Mouse (Mus musculus) kidney, embryonic 15.5 days (tissue): ENCODE measurements around the gene Bpifc. TPM values are rescaled to one million over a fixed set of nuclear protein-coding genes. Genes with fewer than 3 reads are reported as not detected.

ENCODE experiments used
- ATAC-seq: fragments of 200-750 bp; cut with Nextera tagmentation; replicated peaks from 2 replicates; pipeline ENCODE4 v1.8.0; 2017; ENCODE audit warnings: moderate TSS enrichment; ENCODE audit not compliant: low FRiP score
- H3K27ac ChIP-seq: fragments of 300-500 bp; sonication (generic); 2 replicates; pipeline ENCODE4 v1.5.1; 2015; ENCODE audit warnings: mild to moderate bottlenecking, inconsistent platforms
- H3K27me3 ChIP-seq: fragments of 300-500 bp; sonication (generic); 2 replicates; pipeline ENCODE4 v1.6.1; 2015; ENCODE audit warnings: inconsistent platforms
- H3K36me3 ChIP-seq: fragments of 300-500 bp; sonication (generic); 2 replicates; pipeline ENCODE4 v1.6.1; 2015; ENCODE audit warnings: inconsistent platforms
- H3K4me1 ChIP-seq: fragments of 300-500 bp; sonication (generic); 2 replicates; pipeline ENCODE4 v1.6.1; 2015; ENCODE audit warnings: inconsistent platforms
- H3K4me2 ChIP-seq: fragments of 300-500 bp; sonication (generic); 2 replicates; pipeline ENCODE4 v1.6.1; 2015; ENCODE audit warnings: moderate library complexity, mild to moderate bottlenecking, inconsistent platforms
- H3K4me3 ChIP-seq: fragments of 300-500 bp; sonication (generic); replicated peaks from 2 replicates; pipeline ENCODE4 v1.5.1; 2015; ENCODE audit warnings: mild to moderate bottlenecking, inconsistent platforms
- H3K9ac ChIP-seq: fragments of 300-500 bp; sonication (generic); 2 replicates; pipeline ENCODE4 v1.6.1; 2015; ENCODE audit warnings: mild to moderate bottlenecking, inconsistent platforms
- H3K9me3 ChIP-seq: fragments of 300-500 bp; sonication (generic); replicated peaks from 2 replicates; pipeline ENCODE4 v1.6.1; 2016; ENCODE audit warnings: inconsistent platforms
- WGBS: fragments of 180-500 bp; shearing (Covaris S2); methylation state at CpG from one replicate; pipeline ENCODE4 v1.1.7; 2015; ENCODE audit warnings: mixed read lengths; 5-methylcytosine and 5-hydroxymethylcytosine counted together
- polyA plus RNA-seq: library from polyadenylated mRNA; unstranded; fragments of >200 nt; fragmentation: Nextera tagmentation; extraction: Ambion mirVana; gene quantifications from 2 replicates; pipeline ENCODE4 v1.2.1, GENCODE M21; 2015

Bpifc gene
- polyA plus RNA-seq, 1 experiment from 2014 or later: 0.38 TPM

DNA sequence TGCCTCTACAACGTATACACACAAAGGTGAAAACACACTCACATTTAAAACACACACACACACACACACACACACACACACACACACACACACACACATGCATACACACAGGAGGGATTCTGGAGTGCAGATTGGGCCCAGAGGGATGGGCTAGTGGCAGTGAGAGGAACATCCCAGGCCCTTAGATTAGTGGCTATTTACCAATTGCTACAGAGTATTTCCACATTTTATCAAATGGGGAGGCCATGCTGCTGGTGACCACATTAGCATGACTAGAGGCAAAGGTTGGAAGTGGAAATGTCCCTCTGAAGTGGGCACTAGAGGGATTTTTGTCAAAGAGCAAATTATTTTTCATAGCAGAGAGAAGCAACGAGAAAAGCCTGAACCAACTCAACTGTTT, 2.0 kb downstream of the Bpifc start:
- 84% methylated on average over 2 of the region's 2 CpGs for WGBS

GRCm38 (mm10) chr10:86006455-86006854, 5.2 kb downstream of the Bpifc start:
- Histone ChIP-seq H3K27me3 (peaks cover 5% of the 10 kb centered on the region; the same call in 1 of the 2 replicates), H3K9ac (no peak overlapping the region), H3K9me3 (no peaks in the 10 kb centered on the region), H3K4me3 (no peak overlapping the region), H3K36me3 (no peaks in the 10 kb centered on the region), H3K27ac (no peak overlapping the region), H3K4me2 (no peak overlapping the region), H3K4me1 (0 out of 2 replicates have a peak, but pooled peaks cover 6% of the 10 kb centered on the region)
- ATAC-seq: no peak
- 83% methylated on average over 5 of the region's 5 CpGs for WGBS

More for the DNA sequence above, 2.0 kb downstream of the Bpifc start:
- Histone ChIP-seq H3K4me2 (no peak overlapping the region), H3K27ac (no peak overlapping the region), H3K36me3 (no peaks in the 10 kb centered on the region), H3K4me1 (0 out of 2 replicates have a peak, but pooled peaks cover 6% of the 10 kb centered on the region), H3K9ac (no peak overlapping the region), H3K27me3 (peaks cover 7% of the 10 kb centered on the region; the same call in 1 of the 2 replicates), H3K4me3 (no peak overlapping the region), H3K9me3 (no peaks in the 10 kb centered on the region)
- no peak for ATAC-seq

GRCm38 (mm10) chr10:86000447-86000846, 11.2 kb downstream of the Bpifc start:
- Histone ChIP-seq H3K9me3 (no peaks in the 10 kb centered on the region), H3K9ac (no peak overlapping the region), H3K36me3 (no peaks in the 10 kb centered on the region), H3K27ac (no peak overlapping the region), H3K4me1 (no peaks in the 10 kb centered on the region), H3K27me3 (no peaks in the 10 kb centered on the region), H3K4me2 (no peak overlapping the region), H3K4me3 (no peak overlapping the region)
- ATAC-seq: no peak
- WGBS: 91% methylated on average over 4 of the region's 4 CpGs

DNA sequence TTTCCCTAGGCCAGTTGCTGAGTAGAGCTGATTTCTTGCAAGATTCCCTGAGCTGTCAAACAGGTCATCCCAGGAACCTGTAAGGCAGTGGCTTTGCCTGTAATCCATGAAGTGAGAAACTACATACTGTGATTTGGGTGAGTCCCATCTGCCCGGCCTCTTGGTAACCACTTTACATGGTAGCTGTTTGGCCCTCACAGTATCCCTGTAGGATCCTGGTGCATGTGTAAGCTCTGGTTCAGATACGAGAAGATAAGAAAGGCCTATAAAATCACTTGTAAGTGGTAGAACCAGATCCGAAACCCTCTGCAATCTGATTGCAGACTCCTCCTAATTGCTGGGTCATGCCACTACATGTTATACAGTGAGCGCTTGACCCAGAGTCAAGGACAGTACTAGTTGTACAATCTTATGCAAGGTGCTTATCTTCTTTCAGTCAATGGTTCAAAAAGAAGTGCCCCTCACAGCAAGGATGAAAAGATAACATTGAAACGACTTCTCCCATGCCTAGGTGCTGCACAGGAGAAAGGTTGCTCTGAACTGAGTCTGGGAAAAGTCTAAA, 17.1 kb downstream of the Bpifc start:
- Histone ChIP-seq H3K36me3 (no peaks in the 10 kb centered on the region), H3K9ac (no peak overlapping the region), H3K9me3 (no peaks in the 10 kb centered on the region), H3K27ac (no peak overlapping the region), H3K4me2 (no peak overlapping the region), H3K27me3 (no peaks in the 10 kb centered on the region), H3K4me3 (no peak overlapping the region), H3K4me1 (no peaks in the 10 kb centered on the region)
- no peak for ATAC-seq
- whole genome bisulfite sequencing: 73% methylated on average over 5 of the region's 5 CpGs

- Histone ChIP-seq H3K4me1 (no peaks in the 10 kb centered on the region), H3K36me3 (no peaks in the 10 kb centered on the region), H3K27me3 (no peaks in the 10 kb centered on the region), H3K4me2 (no peak overlapping the region), H3K9me3 (no peaks in the 10 kb centered on the region), H3K9ac (no peak overlapping the region), H3K27ac (no peak overlapping the region), H3K4me3 (no peak overlapping the region)
- 88% methylated on average over 9 of the region's 9 CpGs for WGBS
- no peak for ATAC-seq
Measured at GRCm38 (mm10) chr10:85993836-85994235, 17.9 kb downstream of the Bpifc start.

DNA sequence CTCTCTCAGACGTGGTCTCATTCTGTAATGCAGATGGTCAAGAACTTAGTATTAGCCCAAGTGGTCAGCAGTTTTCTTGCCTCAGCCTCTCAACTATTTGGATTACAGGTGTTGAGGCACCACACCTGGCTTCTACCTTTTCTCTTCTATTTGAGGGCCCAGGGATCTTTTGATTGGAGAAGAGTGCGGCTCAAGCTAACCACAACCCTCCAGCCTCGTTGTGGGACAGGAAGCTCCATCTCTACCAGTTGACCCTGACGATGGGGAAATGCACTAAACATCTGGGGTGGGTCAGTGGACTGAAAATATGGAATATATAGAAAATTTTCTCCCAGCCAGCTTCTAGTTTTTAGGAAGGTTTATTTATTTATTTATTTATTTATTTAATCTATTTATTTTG, 19.3 kb downstream of the Bpifc start:
- H3K36me3 ChIP-seq: no peaks in the 10 kb centered on the region
- no peak overlapping the region for H3K4me3 ChIP-seq
- no peaks in the 10 kb centered on the region for H3K27me3 ChIP-seq
- no peak for ATAC-seq
- no peak overlapping the region for H3K27ac ChIP-seq
- no peaks in the 10 kb centered on the region for H3K4me1 ChIP-seq
- H3K4me2 ChIP-seq: no peak overlapping the region
- 83% methylated on average over 4 of the region's 4 CpGs for WGBS
- H3K9ac ChIP-seq: no peak overlapping the region
- H3K9me3 ChIP-seq: no peaks in the 10 kb centered on the region

- Histone ChIP-seq H3K27me3 (no peaks in the 10 kb centered on the region), H3K9me3 (no peaks in the 10 kb centered on the region), H3K27ac (no peak overlapping the region), H3K4me3 (no peak overlapping the region), H3K9ac (no peak overlapping the region), H3K36me3 (no peaks in the 10 kb centered on the region), H3K4me2 (no peak overlapping the region), H3K4me1 (no peaks in the 10 kb centered on the region)
- 72% methylated on average over 6 of the region's 6 CpGs for WGBS
- no peak for ATAC-seq
Measured at GRCm38 (mm10) chr10:85989412-85990115, 22.1 kb downstream of the Bpifc start.

GRCm38 (mm10) chr10:85972915-85973314, 38.8 kb downstream of the Bpifc start:
- Histone ChIP-seq H3K9ac (no peak overlapping the region), H3K4me1 (peaks cover 7% of the 10 kb centered on the region; the same call in 1 of the 2 replicates), H3K4me2 (no peak overlapping the region), H3K27ac (no peak overlapping the region), H3K4me3 (no peak overlapping the region), H3K27me3 (0 out of 2 replicates have a peak, but pooled peaks cover 2% of the 10 kb centered on the region), H3K9me3 (no peaks in the 10 kb centered on the region), H3K36me3 (no peaks in the 10 kb centered on the region)
- no peak for ATAC-seq
- 86% methylated on average over 4 of the region's 4 CpGs for WGBS

DNA sequence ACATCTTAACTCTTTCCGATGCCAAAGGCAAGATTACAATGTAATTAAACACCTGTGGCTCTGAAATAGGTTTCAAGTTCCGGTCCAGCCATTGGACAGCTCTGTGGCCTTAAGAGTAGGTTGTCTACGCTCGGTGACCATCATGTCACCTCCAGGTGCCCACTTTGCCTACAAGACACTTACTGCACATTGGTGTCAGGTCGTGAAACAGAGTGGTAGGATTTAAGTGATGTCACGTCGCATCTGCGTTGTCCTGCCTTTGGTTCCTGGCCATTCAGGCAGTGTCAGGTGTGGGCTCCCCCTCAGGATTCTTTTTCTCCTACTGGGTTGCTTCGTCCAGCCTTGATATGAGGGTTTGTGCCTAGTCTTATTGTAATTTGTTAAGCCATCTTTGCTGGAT, 39.9 kb downstream of the Bpifc start:
- Histone ChIP-seq H3K9ac (no peak overlapping the region), H3K4me3 (no peak overlapping the region), H3K4me2 (no peak overlapping the region), H3K4me1 (peaks cover 7% of the 10 kb centered on the region; the same call in 1 of the 2 replicates), H3K27ac (no peak overlapping the region), H3K9me3 (no peaks in the 10 kb centered on the region), H3K36me3 (no peaks in the 10 kb centered on the region), H3K27me3 (0 out of 2 replicates have a peak, but pooled peaks cover 2% of the 10 kb centered on the region)
- 86% methylated on average over 9 of the region's 9 CpGs for WGBS
- ATAC-seq: no peak

DNA sequence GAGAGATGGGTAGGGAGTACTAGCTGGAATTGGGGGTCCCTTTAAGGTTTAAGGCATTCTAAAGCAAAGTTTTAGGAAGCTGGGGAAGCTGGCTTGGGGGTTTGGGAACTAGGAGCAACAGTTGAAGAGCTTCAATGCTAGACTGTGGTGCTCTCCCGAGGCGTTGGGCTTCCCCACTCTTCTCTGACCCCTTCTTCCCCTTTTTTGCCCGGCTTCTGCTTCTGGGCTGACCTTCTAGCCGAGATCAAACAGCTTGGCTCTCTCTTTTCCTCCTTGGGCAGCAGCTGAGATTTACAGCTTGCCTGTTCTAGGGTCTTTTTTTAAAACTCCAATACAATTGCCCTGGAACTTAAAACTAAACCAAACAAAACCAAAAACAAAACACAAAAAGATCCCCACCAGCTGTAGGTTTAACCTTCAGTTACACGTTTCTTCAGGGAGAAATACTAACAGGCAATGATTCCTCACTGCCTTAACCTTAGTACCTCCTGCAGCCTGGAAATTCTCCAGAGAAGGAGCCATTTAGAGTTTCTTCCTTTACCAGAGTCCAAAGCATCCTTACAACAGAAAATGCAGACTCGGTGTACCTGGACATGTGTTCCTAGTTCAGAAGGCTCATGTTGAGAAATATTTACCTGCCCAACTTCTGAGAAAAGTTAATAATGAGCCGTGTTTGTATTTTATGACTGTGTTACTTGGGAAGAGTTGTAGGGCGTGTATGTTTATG, 41.6 kb downstream of the Bpifc start:
- Histone ChIP-seq H3K36me3 (no peaks in the 10 kb centered on the region), H3K4me1 (peaks cover 7% of the 10 kb centered on the region; the same call in 1 of the 2 replicates), H3K4me2 (no peak overlapping the region), H3K27ac (no peak overlapping the region), H3K27me3 (0 out of 2 replicates have a peak, but pooled peaks cover 2% of the 10 kb centered on the region), H3K9ac (no peak overlapping the region), H3K4me3 (no peak overlapping the region), H3K9me3 (no peaks in the 10 kb centered on the region)
- no peak for ATAC-seq
- WGBS: 30% methylated on average over 8 of the region's 8 CpGs

GRCm38 (mm10) chr10:85968731-85969130, 43.0 kb downstream of the Bpifc start:
- Histone ChIP-seq H3K9me3 (no peaks in the 10 kb centered on the region), H3K4me2 (no peak overlapping the region), H3K4me3 (no peak overlapping the region), H3K9ac (no peak overlapping the region), H3K27me3 (0 out of 2 replicates have a peak, but pooled peaks cover 2% of the 10 kb centered on the region), H3K27ac (no peak overlapping the region), H3K4me1 (peaks cover 7% of the 10 kb centered on the region; the same call in 1 of the 2 replicates), H3K36me3 (no peaks in the 10 kb centered on the region)
- ATAC-seq: no peak
- WGBS: 61% methylated on average over 2 of the region's 2 CpGs

GRCm38 (mm10) chr10:85968157-85968634, 43.5 kb downstream of the Bpifc start:
- Histone ChIP-seq H3K9ac (no peak overlapping the region), H3K4me3 (no peak overlapping the region), H3K4me2 (no peak overlapping the region), H3K36me3 (no peaks in the 10 kb centered on the region), H3K27ac (no peak overlapping the region), H3K27me3 (0 out of 2 replicates have a peak, but pooled peaks cover 2% of the 10 kb centered on the region), H3K9me3 (no peaks in the 10 kb centered on the region), H3K4me1 (peaks cover 7% of the 10 kb centered on the region; the same call in 1 of the 2 replicates)
- 0 out of 2 replicates have a peak, but pooled peaks have one; percentile 33 for ATAC-seq
- WGBS: 10% methylated on average over 7 of the region's 7 CpGs
